Mouse (Mus musculus): ENCODE results near the gene Zfp112. TPM values are rescaled to one million over a fixed set of nuclear protein-coding genes. Genes with fewer than 3 reads are reported as not detected.

Gene Zfp112
- total RNA-seq, 1 experiment from 2014 or later = 0.78 TPM

DNA sequence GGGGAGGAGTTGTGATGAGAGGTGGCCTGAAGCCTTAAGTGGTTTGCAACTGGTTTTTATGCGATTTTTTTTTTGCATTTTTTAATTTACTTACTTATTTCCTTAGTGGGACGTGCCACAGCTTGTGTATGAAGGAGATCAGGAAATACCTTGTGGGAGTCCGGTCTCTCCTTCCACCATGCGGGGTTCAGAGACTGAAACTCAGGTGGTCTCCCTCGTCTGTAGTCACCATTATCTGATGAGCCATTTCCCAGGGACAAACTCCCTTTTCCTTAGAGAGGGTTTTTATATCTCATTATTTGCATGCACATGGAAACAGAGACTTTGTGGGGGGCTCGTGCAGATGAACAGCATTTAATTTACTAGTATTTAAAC, 63.2 kb downstream of the Zfp112 start:
- peak; percentile 16; the same call in 1 of the 2 replicates for ATAC-seq (replicated peaks; ENCODE audit: low read depth, poor library complexity, severe bottlenecking)

Other genes starting within 250 kb of the Zfp112 start
- gene Vmn1r177, start 245.9 kb upstream of the Zfp112 start, total RNA-seq (2017) = not detected in 2 replicates
- gene Vmn1r178, start 220.3 kb upstream of the Zfp112 start, total RNA-seq (2017) = not detected in 2 replicates
- gene Vmn1r179, start 185.3 kb upstream of the Zfp112 start, total RNA-seq (2017) = not detected in 2 replicates
- gene Vmn1r180, start 161.7 kb upstream of the Zfp112 start, total RNA-seq (2017) = not detected in 2 replicates
- not detected in 2 replicates for gene Vmn1r181, start 137.7 kb upstream of the Zfp112 start, total RNA-seq (2017)
- gene V1rd19, start 110.6 kb upstream of the Zfp112 start, total RNA-seq (2017) = not detected in 2 replicates
- gene Vmn1r183, start 59.1 kb upstream of the Zfp112 start, total RNA-seq (2017) = not detected in 2 replicates
- gene Zfp180, start 30.4 kb upstream of the Zfp112 start, total RNA-seq (2017) = 18.2 and 21.3 TPM in 2 replicates
- 6.3 and 7.4 TPM in 2 replicates for gene Zfp235, start 21.9 kb downstream of the Zfp112 start, total RNA-seq (2017)
- 1.5 and 3.2 TPM in 2 replicates for gene Zfp114, start 62.7 kb downstream of the Zfp112 start, total RNA-seq (2017)
- gene Zfp111, start 99.1 kb downstream of the Zfp112 start, total RNA-seq (2017) = 12.0 and 26.3 TPM in 2 replicates
- 9.8 and 14.8 TPM in 2 replicates for gene Zfp109, start 125.2 kb downstream of the Zfp112 start, total RNA-seq (2017)
- 1.5 and 3.8 TPM in 2 replicates for gene Zfp108, start 142.5 kb downstream of the Zfp112 start, total RNA-seq (2017)
- gene Zfp93, start 158.1 kb downstream of the Zfp112 start, total RNA-seq (2017) = 1.6 and 4.9 TPM in 2 replicates
- gene Zfp61, start 188.9 kb downstream of the Zfp112 start, total RNA-seq (2017) = 15.7 and 21.4 TPM in 2 replicates
- gene Zfp94, start 204.4 kb downstream of the Zfp112 start, total RNA-seq (2017) = 2.4 and 6.5 TPM in 2 replicates
- not detected in 2 replicates for gene Tescl, start 221.6 kb downstream of the Zfp112 start, total RNA-seq (2017)
- gene Lypd5, start 236.9 kb downstream of the Zfp112 start, total RNA-seq (2017) = not detected in 2 replicates